Mouse (Mus musculus): ENCODE data around the gene Cbx7. TPM values are rescaled to one million over a fixed set of nuclear protein-coding genes. Genes with fewer than 3 reads are reported as not detected.
A peak's percentile ranks its signal among the peaks of the same experiment; 100 is the strongest.

Gene Cbx7
- polyA plus RNA-seq, 1 experiment from 2014 or later = 1.3 TPM

DNA sequence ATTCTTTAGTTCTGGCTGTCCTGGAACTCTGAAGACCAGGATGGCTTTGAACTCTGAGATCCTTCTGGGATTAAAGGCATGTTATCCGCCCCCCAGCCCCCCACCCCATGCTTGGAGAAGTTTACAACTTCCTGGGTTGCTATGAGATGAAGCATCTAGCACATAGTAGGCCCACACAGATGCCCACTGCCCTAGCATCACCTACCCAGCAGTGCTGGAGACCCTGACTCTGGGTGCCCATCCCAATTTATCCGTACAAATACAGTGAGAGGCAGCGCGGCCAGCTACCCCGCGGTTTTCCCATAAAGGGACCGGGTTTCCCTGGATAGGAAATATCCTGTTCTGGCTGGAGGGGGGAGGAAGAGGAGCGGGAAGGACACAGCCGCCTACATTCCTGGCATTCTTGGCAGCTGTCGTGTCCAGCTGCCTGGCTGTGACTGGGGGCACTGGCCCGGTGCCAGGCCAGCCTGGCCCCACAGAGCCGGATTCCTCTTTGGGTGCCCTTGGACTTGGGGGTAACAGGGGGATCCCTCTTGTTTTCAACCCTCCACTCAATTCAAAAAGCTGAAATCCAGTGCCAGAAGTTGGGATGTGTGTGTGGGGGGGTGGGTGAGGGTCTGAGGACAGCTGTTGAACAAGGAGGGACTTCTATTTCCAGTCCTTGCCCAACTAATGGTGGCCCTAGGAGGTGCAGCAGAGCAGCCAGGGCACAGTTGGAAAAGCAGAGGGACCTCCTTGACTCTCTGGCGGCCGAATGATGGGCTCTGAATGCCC, 19.0 kb downstream of the Cbx7 start:
- peak overlapping the region; percentile 8; the same call in 1 of the 2 replicates for H3K27ac ChIP-seq (replicated peaks; ENCODE audit: low read depth, low read length)

DNA sequence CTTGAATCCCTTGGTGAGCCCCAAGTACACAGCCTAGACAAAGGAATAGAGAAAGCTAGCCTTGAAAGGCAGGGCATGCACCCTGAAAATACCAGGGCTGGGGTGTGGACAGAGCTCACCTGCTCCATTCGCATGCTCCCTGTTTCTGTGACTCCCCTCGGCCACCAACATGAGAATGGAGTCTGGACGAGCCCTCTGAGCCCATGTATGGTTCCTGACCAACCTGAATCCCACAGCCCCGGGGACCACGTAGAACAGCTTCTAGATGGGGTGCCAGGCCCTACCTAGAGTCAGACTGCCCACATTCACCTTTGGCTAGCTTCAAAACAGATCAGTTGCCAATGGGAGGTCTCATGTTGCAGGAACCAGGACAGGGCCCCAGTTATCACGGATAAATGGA, 19.7 kb downstream of the Cbx7 start:
- H3K9ac ChIP-seq (replicated peaks; ENCODE audit: low read length) = 0 out of 2 replicates have a peak overlapping the region, but pooled peaks have one; percentile 4
- peak overlapping the region; percentile 54 for H3K4me2 ChIP-seq (ENCODE audit: low read depth, low read length)
- H3K27ac ChIP-seq (replicated peaks; ENCODE audit: low read depth, low read length) = no peak overlapping the region; the same call in 1 of the 2 replicates

More for the DNA sequence above, 19.0 kb downstream of the Cbx7 start:
- no peak overlapping the region for H3K4me2 ChIP-seq (ENCODE audit: low read depth, low read length)
- WGBS = 36% methylated on average over 14 of the region's 14 CpGs
- no peaks in the 10 kb centered on the region for H3K36me3 ChIP-seq (replicated peaks; ENCODE audit: control insufficient read depth, insufficient read depth, low read depth, low read length)
- H3K9me3 ChIP-seq (replicated peaks; ENCODE audit: control insufficient read depth, low read length) = no peaks in the 10 kb centered on the region
- H3K4me3 ChIP-seq (ENCODE audit: low read depth, low read length) = no peak overlapping the region
- ATAC-seq (replicated peaks; ENCODE audit: insufficient number of reproducible peaks, low FRiP score, low TSS enrichment, low read depth) (no peak), DNase-seq (ENCODE audit: low spot score) (peak; percentile 45)
- no peaks in the 10 kb centered on the region for H3K27me3 ChIP-seq (ENCODE audit: control insufficient read depth, insufficient read depth, low read length)
- peaks cover 18% of the 10 kb centered on the region for H3K4me1 ChIP-seq (ENCODE audit: control insufficient read depth, insufficient read depth, low read length)
- no peak overlapping the region for H3K9ac ChIP-seq (replicated peaks; ENCODE audit: low read length)

DNA sequence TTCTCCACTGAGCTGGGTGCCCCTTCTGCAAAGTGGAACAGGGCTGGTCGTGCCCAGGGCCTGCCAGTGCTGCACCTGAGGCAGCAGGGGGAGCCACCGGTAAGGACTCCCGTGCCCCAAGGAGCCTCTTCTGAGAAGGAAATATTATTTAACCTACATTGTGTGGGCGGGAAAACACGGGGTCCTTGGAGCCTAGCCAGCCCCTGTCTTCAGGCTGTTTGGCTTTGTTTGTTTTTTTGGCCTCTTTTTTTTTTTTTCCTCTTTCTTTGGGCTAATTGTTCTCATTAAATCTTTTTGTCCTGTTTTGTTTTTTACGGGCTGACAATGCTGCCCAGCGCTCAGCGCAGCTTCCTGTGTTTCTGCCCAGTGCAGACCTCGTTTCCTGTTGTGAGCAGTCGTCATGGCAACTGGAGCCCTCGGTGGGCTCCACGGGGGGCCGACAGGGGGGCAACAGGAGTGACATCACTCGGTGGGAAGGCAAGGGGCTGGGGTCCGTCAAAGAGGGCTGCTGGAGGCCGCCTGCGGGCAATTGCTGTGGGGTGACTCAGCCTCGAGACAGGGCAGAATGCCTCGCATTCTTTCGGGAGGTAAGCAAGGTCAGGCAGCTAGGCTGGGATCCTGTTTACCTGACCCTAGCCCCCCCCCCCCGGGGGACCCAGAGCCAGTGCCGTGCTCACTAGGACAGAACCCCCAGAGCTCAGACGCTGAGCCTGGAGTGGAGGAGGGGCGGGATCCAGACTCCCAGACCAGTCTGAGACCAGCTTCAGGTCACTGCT, 20.5 kb downstream of the Cbx7 start:
- Histone ChIP-seq H3K9ac (replicated peaks; ENCODE audit: low read length) (peak overlapping the region; percentile 55), H3K4me1 (ENCODE audit: control insufficient read depth, insufficient read depth, low read length) (peaks cover 18% of the 10 kb centered on the region), H3K9me3 (replicated peaks; ENCODE audit: control insufficient read depth, low read length) (no peaks in the 10 kb centered on the region), H3K27ac (replicated peaks; ENCODE audit: low read depth, low read length) (peak overlapping the region; percentile 20; the same call in 1 of the 2 replicates), H3K27me3 (ENCODE audit: control insufficient read depth, insufficient read depth, low read length) (no peaks in the 10 kb centered on the region), H3K4me2 (ENCODE audit: low read depth, low read length) (peak overlapping the region; percentile 54), H3K36me3 (replicated peaks; ENCODE audit: control insufficient read depth, insufficient read depth, low read depth, low read length) (no peaks in the 10 kb centered on the region), H3K4me3 (ENCODE audit: low read depth, low read length) (peak overlapping the region; percentile 13; the same call in 1 of the 2 replicates)
- DNase-seq (ENCODE audit: low spot score) (peak; percentile 91), ATAC-seq (replicated peaks; ENCODE audit: insufficient number of reproducible peaks, low FRiP score, low TSS enrichment, low read depth) (peak; percentile 68)
- WGBS = 2% methylated on average over 24 of the region's 24 CpGs

More for the DNA sequence above, 19.7 kb downstream of the Cbx7 start:
- DNase-seq (ENCODE audit: low spot score) = no peak
- Histone ChIP-seq H3K9me3 (replicated peaks; ENCODE audit: control insufficient read depth, low read length) (no peaks in the 10 kb centered on the region), H3K4me1 (ENCODE audit: control insufficient read depth, insufficient read depth, low read length) (peaks cover 18% of the 10 kb centered on the region), H3K27me3 (ENCODE audit: control insufficient read depth, insufficient read depth, low read length) (no peaks in the 10 kb centered on the region), H3K36me3 (replicated peaks; ENCODE audit: control insufficient read depth, insufficient read depth, low read depth, low read length) (no peaks in the 10 kb centered on the region), H3K4me3 (ENCODE audit: low read depth, low read length) (no peak overlapping the region)
- no peak for ATAC-seq (replicated peaks; ENCODE audit: insufficient number of reproducible peaks, low FRiP score, low TSS enrichment, low read depth)
- 63% methylated on average over 6 of the region's 6 CpGs for WGBS

DNA sequence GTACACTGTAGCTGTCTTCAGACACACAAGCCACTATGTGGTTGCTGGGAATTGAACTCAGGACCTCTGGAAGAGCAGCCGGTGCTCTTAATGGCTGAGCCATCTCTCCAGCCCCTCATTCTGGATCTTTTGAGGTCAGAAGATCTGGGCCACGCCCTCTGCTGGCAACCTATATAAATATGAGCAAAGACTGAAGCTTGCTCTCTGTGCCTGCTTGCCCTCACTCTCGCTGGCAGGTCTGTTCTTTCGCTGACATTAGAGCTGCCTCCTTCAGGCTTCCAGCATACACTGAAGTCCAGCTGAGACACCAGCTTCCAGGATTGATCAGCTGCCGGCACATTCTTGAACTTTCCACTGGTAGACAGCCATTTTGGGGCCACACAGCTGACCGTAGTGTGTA, 23.2 kb downstream of the Cbx7 start:
- Histone ChIP-seq H3K4me3 (ENCODE audit: low read depth, low read length) (no peak overlapping the region), H3K36me3 (replicated peaks; ENCODE audit: control insufficient read depth, insufficient read depth, low read depth, low read length) (no peaks in the 10 kb centered on the region), H3K9me3 (replicated peaks; ENCODE audit: control insufficient read depth, low read length) (no peaks in the 10 kb centered on the region), H3K4me2 (ENCODE audit: low read depth, low read length) (no peak overlapping the region), H3K27me3 (ENCODE audit: control insufficient read depth, insufficient read depth, low read length) (no peaks in the 10 kb centered on the region), H3K27ac (replicated peaks; ENCODE audit: low read depth, low read length) (no peak overlapping the region), H3K9ac (replicated peaks; ENCODE audit: low read length) (no peak overlapping the region), H3K4me1 (ENCODE audit: control insufficient read depth, insufficient read depth, low read length) (peaks cover 18% of the 10 kb centered on the region)
- no peak for ATAC-seq (replicated peaks; ENCODE audit: insufficient number of reproducible peaks, low FRiP score, low TSS enrichment, low read depth)
- DNase-seq (ENCODE audit: low spot score) = no peak
- 67% methylated on average over 6 of the region's 6 CpGs for WGBS

DNA sequence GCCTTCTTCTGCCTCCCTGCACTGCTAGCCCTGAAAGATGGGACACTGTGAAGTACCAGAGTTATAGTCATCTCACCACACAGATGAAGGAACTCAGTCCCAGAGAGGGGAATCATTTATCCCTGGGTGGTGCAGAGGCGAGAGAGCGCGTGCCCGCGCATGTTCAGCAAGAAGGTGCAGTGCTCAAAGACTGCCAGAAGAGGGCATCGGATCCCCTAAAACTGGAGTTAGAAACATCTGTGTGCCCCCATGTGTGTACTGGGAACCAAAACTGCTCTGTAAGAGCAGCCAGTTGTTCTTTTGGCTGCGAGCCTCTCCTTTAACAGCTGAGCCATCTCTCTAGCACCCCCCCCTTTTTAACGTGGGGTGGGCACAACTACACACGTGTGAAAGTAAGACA, 24.1 kb downstream of the Cbx7 start:
- Histone ChIP-seq H3K9ac (replicated peaks; ENCODE audit: low read length) (no peak overlapping the region), H3K4me1 (ENCODE audit: control insufficient read depth, insufficient read depth, low read length) (peaks cover 18% of the 10 kb centered on the region), H3K9me3 (replicated peaks; ENCODE audit: control insufficient read depth, low read length) (no peaks in the 10 kb centered on the region), H3K27ac (replicated peaks; ENCODE audit: low read depth, low read length) (no peak overlapping the region), H3K27me3 (ENCODE audit: control insufficient read depth, insufficient read depth, low read length) (no peaks in the 10 kb centered on the region), H3K36me3 (replicated peaks; ENCODE audit: control insufficient read depth, insufficient read depth, low read depth, low read length) (no peaks in the 10 kb centered on the region), H3K4me3 (ENCODE audit: low read depth, low read length) (no peak overlapping the region), H3K4me2 (ENCODE audit: low read depth, low read length) (no peak overlapping the region)
- DNase-seq (ENCODE audit: low spot score) = peak; percentile 45
- 56% methylated on average over 9 of the region's 9 CpGs for WGBS
- no peak for ATAC-seq (replicated peaks; ENCODE audit: insufficient number of reproducible peaks, low FRiP score, low TSS enrichment, low read depth)

DNA sequence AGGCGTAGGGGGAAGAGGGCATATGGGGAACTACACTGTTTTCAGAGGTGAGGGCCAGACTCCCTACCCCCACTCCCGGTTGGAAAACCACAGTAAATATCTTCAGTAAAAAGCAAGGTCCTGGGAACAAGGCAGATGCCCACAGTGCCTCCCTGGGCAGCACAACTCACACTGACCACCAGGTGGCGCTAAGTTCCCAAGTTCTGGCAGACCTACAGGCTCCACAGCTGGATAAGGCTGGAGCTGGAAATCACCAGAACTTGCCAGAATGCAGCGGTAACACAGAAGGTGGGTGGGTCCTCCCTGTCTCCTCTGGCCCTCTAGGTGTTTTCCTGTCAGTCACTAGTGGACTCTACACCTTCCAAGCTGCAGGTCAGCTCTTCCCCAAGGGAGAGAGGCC, 24.9 kb downstream of the Cbx7 start:
- H3K4me1 ChIP-seq (ENCODE audit: control insufficient read depth, insufficient read depth, low read length) = peaks cover 13% of the 10 kb centered on the region
- H3K9me3 ChIP-seq (replicated peaks; ENCODE audit: control insufficient read depth, low read length) = no peaks in the 10 kb centered on the region
- DNase-seq (ENCODE audit: low spot score) (peak; percentile 94), ATAC-seq (replicated peaks; ENCODE audit: insufficient number of reproducible peaks, low FRiP score, low TSS enrichment, low read depth) (peak; percentile 67; the same call in 1 of the 2 replicates)
- no peak overlapping the region for H3K27ac ChIP-seq (replicated peaks; ENCODE audit: low read depth, low read length)
- H3K4me3 ChIP-seq (ENCODE audit: low read depth, low read length) = no peak overlapping the region
- 16% methylated on average over 4 of the region's 4 CpGs for WGBS
- no peak overlapping the region for H3K4me2 ChIP-seq (ENCODE audit: low read depth, low read length)
- no peak overlapping the region for H3K9ac ChIP-seq (replicated peaks; ENCODE audit: low read length)
- no peaks in the 10 kb centered on the region for H3K27me3 ChIP-seq (ENCODE audit: control insufficient read depth, insufficient read depth, low read length)
- no peaks in the 10 kb centered on the region for H3K36me3 ChIP-seq (replicated peaks; ENCODE audit: control insufficient read depth, insufficient read depth, low read depth, low read length)

DNA sequence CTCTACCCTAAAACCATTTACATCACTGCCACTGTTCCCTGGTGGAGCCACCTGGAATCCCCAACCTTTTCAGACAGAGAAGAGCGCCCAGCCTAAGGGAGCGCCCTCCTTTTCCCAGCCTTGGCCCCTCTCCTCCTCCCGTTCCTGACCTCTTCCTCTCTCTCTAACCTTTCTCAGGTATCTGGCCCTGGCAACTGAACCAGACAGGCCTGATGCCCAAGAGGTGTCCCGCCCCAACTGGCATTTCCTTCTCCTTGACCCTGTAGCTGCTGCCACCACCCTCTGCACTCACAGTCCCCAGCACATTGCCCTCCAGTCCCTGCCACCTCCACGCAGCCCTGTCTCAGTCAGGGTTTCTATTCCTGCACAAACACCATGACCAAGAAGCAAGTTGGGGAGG, 26.0 kb downstream of the Cbx7 start:
- DNase-seq (ENCODE audit: low spot score) (no peak), ATAC-seq (replicated peaks; ENCODE audit: insufficient number of reproducible peaks, low FRiP score, low TSS enrichment, low read depth) (no peak)
- 77% methylated on average over 5 of the region's 5 CpGs for WGBS
- no peak overlapping the region for H3K4me2 ChIP-seq (ENCODE audit: low read depth, low read length)
- H3K4me3 ChIP-seq (ENCODE audit: low read depth, low read length) = no peak overlapping the region
- no peaks in the 10 kb centered on the region for H3K36me3 ChIP-seq (replicated peaks; ENCODE audit: control insufficient read depth, insufficient read depth, low read depth, low read length)
- peaks cover 7% of the 10 kb centered on the region for H3K4me1 ChIP-seq (ENCODE audit: control insufficient read depth, insufficient read depth, low read length)
- H3K27me3 ChIP-seq (ENCODE audit: control insufficient read depth, insufficient read depth, low read length) = no peaks in the 10 kb centered on the region
- no peaks in the 10 kb centered on the region for H3K9me3 ChIP-seq (replicated peaks; ENCODE audit: control insufficient read depth, low read length)
- no peak overlapping the region for H3K9ac ChIP-seq (replicated peaks; ENCODE audit: low read length)
- H3K27ac ChIP-seq (replicated peaks; ENCODE audit: low read depth, low read length) = no peak overlapping the region

DNA sequence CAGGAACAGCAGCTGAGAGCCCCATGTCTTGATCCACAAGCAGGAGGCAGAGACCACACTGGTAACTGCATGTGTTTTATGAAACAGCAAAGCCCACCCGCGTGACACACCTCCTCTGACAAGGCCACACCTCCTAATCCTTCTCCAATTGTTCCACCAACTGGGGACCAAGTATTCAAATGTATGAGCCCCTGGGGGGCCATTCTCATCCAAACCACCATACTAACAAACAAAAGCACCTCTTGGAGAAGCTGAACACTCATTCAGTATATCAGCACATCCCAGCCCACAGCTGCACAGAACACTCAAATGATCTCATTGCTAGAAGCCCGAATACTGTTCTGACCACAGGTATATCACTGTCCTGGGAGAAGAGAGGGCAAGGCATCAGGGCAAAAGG, 27.3 kb downstream of the Cbx7 start:
- Histone ChIP-seq H3K27ac (replicated peaks; ENCODE audit: low read depth, low read length) (no peak overlapping the region), H3K9me3 (replicated peaks; ENCODE audit: control insufficient read depth, low read length) (no peaks in the 10 kb centered on the region), H3K9ac (replicated peaks; ENCODE audit: low read length) (no peak overlapping the region), H3K36me3 (replicated peaks; ENCODE audit: control insufficient read depth, insufficient read depth, low read depth, low read length) (no peaks in the 10 kb centered on the region), H3K27me3 (ENCODE audit: control insufficient read depth, insufficient read depth, low read length) (no peaks in the 10 kb centered on the region), H3K4me2 (ENCODE audit: low read depth, low read length) (no peak overlapping the region), H3K4me1 (ENCODE audit: control insufficient read depth, insufficient read depth, low read length) (no peaks in the 10 kb centered on the region), H3K4me3 (ENCODE audit: low read depth, low read length) (no peak overlapping the region)
- ATAC-seq (replicated peaks; ENCODE audit: insufficient number of reproducible peaks, low FRiP score, low TSS enrichment, low read depth) (no peak), DNase-seq (ENCODE audit: low spot score) (no peak)
- WGBS = 77% methylated on average over 3 of the region's 3 CpGs
